Mouse (Mus musculus): ENCODE results near the gene Caln1.

The Caln1 gene

GRCm38 (mm10) chr5:130820021-130820648 lies 450.9 kb downstream of the Caln1 start:
- no peak for DNase-seq

GRCm38 (mm10) chr5:130820661-130821060 lies 451.4 kb downstream of the Caln1 start:
- DNase-seq, result no peak

GRCm38 (mm10) chr5:130825797-130826196 lies 456.5 kb downstream of the Caln1 start:
- peak; percentile 50 for DNase-seq

GRCm38 (mm10) chr5:130848562-130848961 lies 479.3 kb downstream of the Caln1 start:
- no peak for DNase-seq

- no peak for DNase-seq
Measured at GRCm38 (mm10) chr5:130849610-130850009, 480.4 kb downstream of the Caln1 start.

GRCm38 (mm10) chr5:130852182-130852581 lies 482.9 kb downstream of the Caln1 start:
- DNase-seq, result no peak

- peak; percentile 81 for DNase-seq
Measured at GRCm38 (mm10) chr5:130853371-130853770, 484.1 kb downstream of the Caln1 start.

GRCm38 (mm10) chr5:130854430-130854829 lies 485.2 kb downstream of the Caln1 start:
- no peak for DNase-seq

GRCm38 (mm10) chr5:130858148-130858547 lies 488.9 kb downstream of the Caln1 start:
- no peak for DNase-seq

- no peak for DNase-seq
Measured at GRCm38 (mm10) chr5:130858706-130859105, 489.5 kb downstream of the Caln1 start.

- DNase-seq, result no peak
Measured at GRCm38 (mm10) chr5:130859736-130860135, 490.5 kb downstream of the Caln1 start.

- DNase-seq, result peak; percentile 65
Measured at GRCm38 (mm10) chr5:130862302-130862701, 493.0 kb downstream of the Caln1 start.

- DNase-seq, result no peak
Measured at GRCm38 (mm10) chr5:130869869-130870268, 500.6 kb downstream of the Caln1 start.

- peak; percentile 97 for DNase-seq
Measured at GRCm38 (mm10) chr5:130871086-130871485, 501.8 kb downstream of the Caln1 start.

GRCm38 (mm10) chr5:130875391-130875790 lies 506.1 kb downstream of the Caln1 start:
- peak; percentile 60 for DNase-seq

GRCm38 (mm10) chr5:130880331-130880730 lies 511.1 kb downstream of the Caln1 start:
- no peak for DNase-seq

GRCm38 (mm10) chr5:130891735-130892134 lies 522.5 kb downstream of the Caln1 start:
- DNase-seq, result no peak

- DNase-seq, result no peak
Measured at GRCm38 (mm10) chr5:130895991-130896390, 526.7 kb downstream of the Caln1 start.

Data from cerebellum, adult 9-11 months (tissue).